Mouse (Mus musculus) heart, postnatal 4 days (tissue): ENCODE data around the gene Fgfr2. TPM values are rescaled to one million over a fixed set of nuclear protein-coding genes. Genes with fewer than 3 reads are reported as not detected.

Experiments used
- DNase-seq: peaks from one replicate; pipeline ENCODE4 v3.0.0; 2021
- total RNA-seq, 2 experiments: library from RNA; stranded (reverse); gene quantifications; 2 replicates each; pipeline ENCODE4 v1.2.3; 2021

Fgfr2 gene
- total RNA-seq, 2 experiments from 2014 or later = 10.2 to 10.6 TPM

GRCm38 (mm10) chr7:130199951-130200350 lies 2923.2 kb downstream of the Fgfr2 start:
- no peak for DNase-seq

- no peak for DNase-seq
Observed at GRCm38 (mm10) chr7:130199317-130199716, 2923.8 kb downstream of the Fgfr2 start.

- no peak for DNase-seq
Observed at GRCm38 (mm10) chr7:130195081-130195480, 2928.1 kb downstream of the Fgfr2 start.

- no peak for DNase-seq
Observed at GRCm38 (mm10) chr7:130190329-130190975, 2932.7 kb downstream of the Fgfr2 start.

GRCm38 (mm10) chr7:130189901-130190300 lies 2933.2 kb downstream of the Fgfr2 start:
- no peak for DNase-seq

GRCm38 (mm10) chr7:130188108-130188507 lies 2935.0 kb downstream of the Fgfr2 start:
- no peak for DNase-seq

GRCm38 (mm10) chr7:130184864-130185263 lies 2938.3 kb downstream of the Fgfr2 start:
- DNase-seq = no peak

GRCm38 (mm10) chr7:130183960-130184359 lies 2939.2 kb downstream of the Fgfr2 start:
- no peak for DNase-seq

GRCm38 (mm10) chr7:130182551-130182950 lies 2940.6 kb downstream of the Fgfr2 start:
- no peak for DNase-seq

GRCm38 (mm10) chr7:130178991-130179390 lies 2944.2 kb downstream of the Fgfr2 start:
- peak; percentile 14 for DNase-seq

GRCm38 (mm10) chr7:130177009-130177408 lies 2946.1 kb downstream of the Fgfr2 start:
- DNase-seq = no peak

- DNase-seq = peak; percentile 64
Observed at GRCm38 (mm10) chr7:130174525-130174924, 2948.6 kb downstream of the Fgfr2 start.

GRCm38 (mm10) chr7:130173914-130174313 lies 2949.2 kb downstream of the Fgfr2 start:
- peak; percentile 31 for DNase-seq

GRCm38 (mm10) chr7:130170144-130170543 lies 2953.0 kb downstream of the Fgfr2 start:
- no peak for DNase-seq

- no peak for DNase-seq
Observed at GRCm38 (mm10) chr7:130168296-130168695, 2954.9 kb downstream of the Fgfr2 start.

- DNase-seq = no peak
Observed at GRCm38 (mm10) chr7:130167261-130167660, 2955.9 kb downstream of the Fgfr2 start.

GRCm38 (mm10) chr7:130166190-130166589 lies 2957.0 kb downstream of the Fgfr2 start:
- DNase-seq = no peak

- no peak for DNase-seq
Observed at GRCm38 (mm10) chr7:130165408-130165807, 2957.7 kb downstream of the Fgfr2 start.

- no peak for DNase-seq
Observed at GRCm38 (mm10) chr7:130162718-130163117, 2960.4 kb downstream of the Fgfr2 start.

- DNase-seq = no peak
Observed at GRCm38 (mm10) chr7:130161581-130161980, 2961.6 kb downstream of the Fgfr2 start.

GRCm38 (mm10) chr7:130158845-130159244 lies 2964.3 kb downstream of the Fgfr2 start:
- DNase-seq = no peak

GRCm38 (mm10) chr7:130153363-130153969 lies 2969.7 kb downstream of the Fgfr2 start:
- DNase-seq = no peak

GRCm38 (mm10) chr7:130148906-130149305 lies 2974.2 kb downstream of the Fgfr2 start:
- no peak for DNase-seq

- no peak for DNase-seq
Observed at GRCm38 (mm10) chr7:130147230-130147629, 2975.9 kb downstream of the Fgfr2 start.
